Mouse (Mus musculus): Measurements from ENCODE around the gene Idh2.
"Not testable (repeated sequence)": the region's sequence is repeated elsewhere in the genome, so short reads cannot be mapped to it uniquely, and the experiment has no call there.

Gene Idh2

GRCm38 (mm10) chr7:80060012-80060778, 55.0 kb downstream of the Idh2 start:
- no peak for DNase-seq (ENCODE audit: low spot score in 2 of 2)

GRCm38 (mm10) chr7:80059064-80059838, 55.9 kb downstream of the Idh2 start:
- DNase-seq (ENCODE audit: low spot score in 2 of 2), result no peak

GRCm38 (mm10) chr7:80058405-80059063, 56.7 kb downstream of the Idh2 start:
- no peak for DNase-seq (ENCODE audit: low spot score in 2 of 2)

- no peak for DNase-seq (ENCODE audit: low spot score in 2 of 2)
Measured at GRCm38 (mm10) chr7:80057781-80058180, 57.4 kb downstream of the Idh2 start.

GRCm38 (mm10) chr7:80057002-80057691, 58.0 kb downstream of the Idh2 start:
- no peak for DNase-seq (ENCODE audit: low spot score in 2 of 2)

GRCm38 (mm10) chr7:80055781-80056180, 59.4 kb downstream of the Idh2 start:
- DNase-seq (ENCODE audit: low spot score in 2 of 2), result no peak

- no peak for DNase-seq (ENCODE audit: low spot score in 2 of 2)
Measured at GRCm38 (mm10) chr7:80053147-80053546, 62.0 kb downstream of the Idh2 start.

- no peak for DNase-seq (ENCODE audit: low spot score in 2 of 2)
Measured at GRCm38 (mm10) chr7:80052261-80052660, 62.9 kb downstream of the Idh2 start.

- DNase-seq (ENCODE audit: low spot score in 2 of 2), result no peak
Measured at GRCm38 (mm10) chr7:80051835-80052234, 63.4 kb downstream of the Idh2 start.

- not testable (repeated sequence) for DNase-seq (ENCODE audit: low spot score in 2 of 2)
Measured at GRCm38 (mm10) chr7:80050382-80050781, 64.8 kb downstream of the Idh2 start.

GRCm38 (mm10) chr7:80049746-80050145, 65.4 kb downstream of the Idh2 start:
- no peak for DNase-seq (ENCODE audit: low spot score in 2 of 2)

- DNase-seq (ENCODE audit: low spot score in 2 of 2), result no peak
Measured at GRCm38 (mm10) chr7:80047041-80047440, 68.2 kb downstream of the Idh2 start.
